Mouse (Mus musculus) brain, embryonic 14.5 days (tissue): ENCODE results near the gene Cnih1. TPM values are rescaled to one million over a fixed set of nuclear protein-coding genes. Genes with fewer than 3 reads are reported as not detected.
"Not testable (repeated sequence)": the region's sequence is repeated elsewhere in the genome, so short reads cannot be mapped to it uniquely, and the experiment has no call there.

Experiments used
- DNase-seq: peaks from one replicate; pipeline ENCODE4 v3.0.0-alpha.2; 2011; ENCODE audit warnings: low read depth
- CTCF ChIP-seq: fragments of 200-500 bp; IDR thresholded peaks from 2 replicates; pipeline ENCODE4 v1.5.1; 2012; ENCODE audit warnings: inconsistent platforms, mild to moderate bottlenecking, moderate library complexity, borderline replicate concordance; ENCODE audit not compliant: insufficient read depth, insufficient read length; ENCODE audit errors: extremely low read depth
- POLR2A ChIP-seq: fragments of 200-500 bp; IDR thresholded peaks from 2 replicates; pipeline ENCODE4 v1.6.1; 2012; ENCODE audit warnings: mild to moderate bottlenecking, inconsistent platforms, borderline replicate concordance; ENCODE audit not compliant: poor library complexity, insufficient read depth, insufficient read length, severe bottlenecking; ENCODE audit errors: extremely low read depth
- polyA plus RNA-seq: library from polyadenylated mRNA; depleted of rRNA; stranded (reverse); fragments of >200 nt; gene quantifications from 2 replicates; pipeline ENCODE4 v1.2.3, GENCODE M21; 2012; rRNA removed

Cnih1 gene
- polyA plus RNA-seq, 1 experiment: 106 TPM

GRCm38 (mm10) chr14:46745413-46745812 lies 42.8 kb downstream of the Cnih1 start:
- no peak for DNase-seq
- no peak for TF ChIP-seq CTCF
- no peak for TF ChIP-seq POLR2A

GRCm38 (mm10) chr14:46742674-46743073 lies 45.5 kb downstream of the Cnih1 start:
- no peak for DNase-seq
- TF ChIP-seq POLR2A: no peak
- no peak for TF ChIP-seq CTCF

GRCm38 (mm10) chr14:46737346-46737745 lies 50.9 kb downstream of the Cnih1 start:
- not testable (repeated sequence) for DNase-seq

- TF ChIP-seq POLR2A (no peak), CTCF (no peak)
- DNase-seq: no peak
Observed at GRCm38 (mm10) chr14:46736366-46736765, 51.8 kb downstream of the Cnih1 start.

- DNase-seq: no peak
- TF ChIP-seq CTCF (no peak), POLR2A (no peak)
Observed at GRCm38 (mm10) chr14:46734761-46735455, 53.3 kb downstream of the Cnih1 start.

GRCm38 (mm10) chr14:46734262-46734661 lies 53.9 kb downstream of the Cnih1 start:
- DNase-seq: no peak
- no peak for TF ChIP-seq CTCF
- no peak for TF ChIP-seq POLR2A

GRCm38 (mm10) chr14:46725743-46726142 lies 62.5 kb downstream of the Cnih1 start:
- peak; percentile 21 for DNase-seq
- TF ChIP-seq CTCF (peak; percentile 52; the same call in 1 of the 2 replicates), POLR2A (no peak)

Other genes with a start within 250 kb of the Cnih1 start
- gene Cdkn3, start 27.9 kb downstream of the Cnih1 start, polyA plus RNA-seq: 7.0 and 10.3 TPM in 2 replicates
- 55.7 and 66.6 TPM in 2 replicates for gene Gmfb, start 33.8 kb upstream of the Cnih1 start, polyA plus RNA-seq
- gene Cgrrf1, start 43.7 kb upstream of the Cnih1 start, polyA plus RNA-seq: 12.7 and 14.2 TPM in 2 replicates
- gene Samd4, start 94.4 kb upstream of the Cnih1 start, polyA plus RNA-seq: 5.8 and 7.8 TPM in 2 replicates